Mouse (Mus musculus) stomach, embryonic 14.5 days (tissue): Measurements from ENCODE around the gene Cmtm4. TPM values are rescaled to one million over a fixed set of nuclear protein-coding genes. Genes with fewer than 3 reads are reported as not detected.

Experiments used
- ATAC-seq: fragments of 200-750 bp; cut with Nextera tagmentation; 2 replicates; pipeline ENCODE4 v1.8.0; 2017; ENCODE audit warnings: low read depth, moderate TSS enrichment; ENCODE audit not compliant: insufficient number of reproducible peaks, insufficient read depth, low FRiP score
- H3K27ac ChIP-seq: fragments of 300-500 bp; sonication (generic); 2 replicates; pipeline ENCODE4 v1.5.1; 2014; ENCODE audit warnings: mild to moderate bottlenecking, low read length, moderate library complexity, mixed read lengths
- H3K27me3 ChIP-seq: fragments of 300-500 bp; sonication (generic); 2 replicates; pipeline ENCODE4 v1.6.1; 2014; ENCODE audit warnings: low read length, control low read depth, mixed read lengths; ENCODE audit not compliant: control insufficient read depth, insufficient read depth
- H3K36me3 ChIP-seq: fragments of 300-500 bp; sonication (generic); 2 replicates; pipeline ENCODE4 v1.6.1; 2014; ENCODE audit warnings: mild to moderate bottlenecking, control low read depth, low read length, moderate library complexity, mixed read lengths; ENCODE audit not compliant: control insufficient read depth, insufficient read depth
- H3K4me1 ChIP-seq: fragments of 300-500 bp; sonication (generic); 2 replicates; pipeline ENCODE4 v1.6.1; 2014; ENCODE audit warnings: low read length, control low read depth, mixed read lengths; ENCODE audit not compliant: control insufficient read depth, insufficient read depth
- H3K4me2 ChIP-seq: fragments of 300-500 bp; sonication (generic); replicated peaks from 2 replicates; pipeline ENCODE4 v1.6.1; 2014; ENCODE audit warnings: low read depth, low read length, control low read depth
- H3K4me3 ChIP-seq: fragments of 300-500 bp; sonication (generic); 2 replicates; pipeline ENCODE4 v1.5.1; 2014; ENCODE audit warnings: low read depth, low read length, control low read depth
- H3K9ac ChIP-seq: fragments of 300-500 bp; sonication (generic); replicated peaks from 2 replicates; pipeline ENCODE4 v1.6.1; 2014; ENCODE audit warnings: low read depth, mild to moderate bottlenecking, control low read depth, low read length, moderate library complexity, mixed read lengths
- H3K9me3 ChIP-seq: fragments of 300-500 bp; sonication (generic); 2 replicates; pipeline ENCODE4 v1.6.1; 2016; ENCODE audit warnings: low read depth, low read length, control low read depth; ENCODE audit not compliant: control insufficient read depth
- WGBS: fragments of 180-500 bp; shearing (Covaris S2); extraction: QIAGEN DNeasy Blood & Tissue Kit; methylation state at CpG from one replicate; pipeline ENCODE4 v1.1.7; 2014; 5-methylcytosine and 5-hydroxymethylcytosine counted together
- polyA plus RNA-seq: library from polyadenylated mRNA; unstranded; fragments of >200 nt; fragmentation: Nextera tagmentation; extraction: Ambion mirVana; gene quantifications from 2 replicates; pipeline ENCODE4 v1.2.1, GENCODE M21; 2014

Cmtm4 gene
- polyA plus RNA-seq, 1 experiment from 2014 or later: 6.4 TPM

- Histone ChIP-seq H3K4me3 (no peak overlapping the region), H3K27ac (no peak overlapping the region; the same call in 1 of the 2 replicates), H3K36me3 (no peaks in the 10 kb centered on the region), H3K9ac (no peak overlapping the region), H3K9me3 (no peaks in the 10 kb centered on the region), H3K4me2 (no peak overlapping the region), H3K27me3 (no peaks in the 10 kb centered on the region), H3K4me1 (peaks cover 12% of the 10 kb centered on the region)
- WGBS: 56% methylated on average over 11 of the region's 11 CpGs
- no peak for ATAC-seq
These were observed 18.9 kb downstream of the Cmtm4 start for GRCm38 (mm10) chr8:104376669-104377068.

GRCm38 (mm10) chr8:104375959-104376358 lies 19.6 kb downstream of the Cmtm4 start:
- peaks cover 12% of the 10 kb centered on the region for H3K4me1 ChIP-seq
- ATAC-seq: no peak
- peak overlapping the region; percentile 30; the same call in 1 of the 2 replicates for H3K4me2 ChIP-seq
- no peaks in the 10 kb centered on the region for H3K36me3 ChIP-seq
- peak overlapping the region; percentile 82 for H3K27ac ChIP-seq
- H3K9ac ChIP-seq: no peak overlapping the region
- no peak overlapping the region for H3K4me3 ChIP-seq
- H3K27me3 ChIP-seq: no peaks in the 10 kb centered on the region
- WGBS: 59% methylated on average over 5 of the region's 5 CpGs
- no peaks in the 10 kb centered on the region for H3K9me3 ChIP-seq

- ATAC-seq: peak; percentile 81
- Histone ChIP-seq H3K4me1 (peaks cover 12% of the 10 kb centered on the region), H3K9me3 (no peaks in the 10 kb centered on the region), H3K9ac (no peak overlapping the region), H3K27me3 (no peaks in the 10 kb centered on the region), H3K27ac (peak overlapping the region; percentile 82), H3K4me2 (peak overlapping the region; percentile 30), H3K36me3 (no peaks in the 10 kb centered on the region), H3K4me3 (no peak overlapping the region)
- WGBS: 32% methylated on average over 14 of the region's 14 CpGs
These were observed 20.5 kb downstream of the Cmtm4 start for GRCm38 (mm10) chr8:104374864-104375846.

GRCm38 (mm10) chr8:104374269-104374668 lies 21.3 kb downstream of the Cmtm4 start:
- 63% methylated on average over 11 of the region's 11 CpGs for whole genome bisulfite sequencing
- no peaks in the 10 kb centered on the region for H3K9me3 ChIP-seq
- 0 out of 2 replicates have a peak overlapping the region, but pooled peaks have one; percentile 82 for H3K27ac ChIP-seq
- no peak overlapping the region for H3K9ac ChIP-seq
- no peak overlapping the region for H3K4me2 ChIP-seq
- ATAC-seq: no peak
- H3K27me3 ChIP-seq: no peaks in the 10 kb centered on the region
- H3K36me3 ChIP-seq: no peaks in the 10 kb centered on the region
- H3K4me1 ChIP-seq: peaks cover 12% of the 10 kb centered on the region
- no peak overlapping the region for H3K4me3 ChIP-seq

DNA sequence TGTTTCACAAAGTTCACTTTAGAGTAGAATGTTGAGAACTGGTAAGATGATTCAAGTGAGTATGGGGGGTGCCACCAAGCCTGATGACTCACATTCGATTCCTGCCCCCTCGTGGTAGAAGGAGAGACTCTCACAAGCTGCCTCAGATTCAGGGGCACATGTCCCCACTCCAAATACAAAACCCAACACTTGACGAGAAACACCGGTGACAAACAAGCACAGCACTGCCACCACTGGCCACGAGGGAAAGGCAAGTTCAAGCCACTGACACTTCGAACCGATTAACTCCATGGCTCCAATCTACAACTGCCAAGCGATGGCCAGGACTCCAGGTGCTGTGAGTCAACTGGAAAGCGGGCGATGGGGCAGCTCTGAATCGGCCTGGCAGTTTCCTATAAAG lies 21.8 kb downstream of the Cmtm4 start:
- ATAC-seq: no peak
- 79% methylated on average over 11 of the region's 11 CpGs for WGBS
- Histone ChIP-seq H3K27ac (no peak overlapping the region), H3K9me3 (no peaks in the 10 kb centered on the region), H3K4me1 (peaks cover 15% of the 10 kb centered on the region), H3K36me3 (no peaks in the 10 kb centered on the region), H3K4me3 (no peak overlapping the region), H3K4me2 (no peak overlapping the region), H3K27me3 (no peaks in the 10 kb centered on the region), H3K9ac (no peak overlapping the region)

- peaks cover 15% of the 10 kb centered on the region for H3K4me1 ChIP-seq
- ATAC-seq: no peak
These were observed 24.5 kb downstream of the Cmtm4 start for GRCm38 (mm10) chr8:104371121-104371520.

DNA sequence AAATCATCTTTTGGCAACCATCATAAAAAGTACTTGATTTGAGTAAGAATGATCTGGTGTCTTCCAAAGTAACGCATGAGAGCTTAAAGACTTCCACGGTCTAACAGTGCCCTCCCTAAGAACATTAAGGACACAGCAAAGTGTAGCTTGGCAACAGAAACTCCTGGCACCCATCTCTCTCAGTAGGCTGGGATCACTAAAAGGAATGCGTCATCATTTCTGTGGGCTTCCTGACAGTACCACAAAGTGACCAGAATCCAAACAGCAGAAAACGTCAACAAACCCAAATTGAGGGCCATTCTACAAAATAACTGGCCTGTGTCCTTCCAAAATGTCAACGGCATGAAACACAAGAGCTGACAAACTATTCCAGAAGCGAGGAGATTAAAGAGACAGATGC lies 25.5 kb downstream of the Cmtm4 start:
- H3K27me3 ChIP-seq: no peaks in the 10 kb centered on the region
- H3K36me3 ChIP-seq: no peaks in the 10 kb centered on the region
- H3K4me1 ChIP-seq: peaks cover 9% of the 10 kb centered on the region
- no peak overlapping the region for H3K9ac ChIP-seq
- H3K9me3 ChIP-seq: no peaks in the 10 kb centered on the region
- 57% methylated on average over 6 of the region's 6 CpGs for WGBS
- ATAC-seq: no peak
- no peak overlapping the region for H3K27ac ChIP-seq
- H3K4me2 ChIP-seq: no peak overlapping the region
- no peak overlapping the region for H3K4me3 ChIP-seq

More at GRCm38 (mm10) chr8:104371121-104371520, 24.5 kb downstream of the Cmtm4 start:
- Histone ChIP-seq H3K27me3 (no peaks in the 10 kb centered on the region), H3K9ac (no peak overlapping the region), H3K27ac (no peak overlapping the region), H3K9me3 (no peaks in the 10 kb centered on the region), H3K4me3 (no peak overlapping the region), H3K4me2 (no peak overlapping the region), H3K36me3 (no peaks in the 10 kb centered on the region)
- 85% methylated on average over 6 of the region's 6 CpGs for WGBS

GRCm38 (mm10) chr8:104369591-104369990 lies 26.0 kb downstream of the Cmtm4 start:
- H3K27ac ChIP-seq: no peak overlapping the region

More at GRCm38 (mm10) chr8:104369591-104369990, 26.0 kb downstream of the Cmtm4 start:
- Histone ChIP-seq H3K27me3 (no peaks in the 10 kb centered on the region), H3K9me3 (no peaks in the 10 kb centered on the region), H3K36me3 (no peaks in the 10 kb centered on the region), H3K4me1 (peaks cover 5% of the 10 kb centered on the region), H3K4me2 (no peak overlapping the region), H3K4me3 (no peak overlapping the region), H3K9ac (no peak overlapping the region)
- ATAC-seq: no peak
- 76% methylated on average over 12 of the region's 12 CpGs for WGBS
